Mouse (Mus musculus) MEL (cell line): Measurements from ENCODE around the gene Tkt. TPM values are rescaled to one million over a fixed set of nuclear protein-coding genes. Genes with fewer than 3 reads are reported as not detected.

ENCODE experiments used
- DNase-seq: peaks from one replicate; pipeline ENCODE4 v3.0.0; 2011; ENCODE audit warnings: low read depth, low spot score
- H3K27ac ChIP-seq: 2 replicates; pipeline ENCODE4 v1.5.1; 2012; ENCODE audit warnings: low read depth, mild to moderate bottlenecking, control low read depth, low read length, moderate library complexity; ENCODE audit not compliant: control insufficient read depth
- H3K27me3 ChIP-seq, 2 experiments: fragments of 150-350 bp in 1 of 2; sonication (generic) in 1 of 2; 2 replicates each; pipeline ENCODE4 v1.6.1; 2012; ENCODE audit warnings: low read length in 2 of 2, mild to moderate bottlenecking in 2 of 2, improper control_type of control experiment in 1 of 2, moderate library complexity in 1 of 2; ENCODE audit not compliant: insufficient read depth in 2 of 2, control insufficient read depth in 1 of 2
- H3K36me3 ChIP-seq, 2 experiments: 2 replicates each; pipeline ENCODE4 v1.6.1; 2012 to 2014; ENCODE audit warnings: low read length in 2 of 2, improper control_type of control experiment in 1 of 2, inconsistent platforms in 1 of 2, mild to moderate bottlenecking in 1 of 2; ENCODE audit not compliant: insufficient read depth in 2 of 2, control insufficient read depth in 1 of 2
- H3K4me1 ChIP-seq, 2 experiments: fragments of 150-350 bp in 1 of 2; sonication (generic) in 1 of 2; 2 replicates each; pipeline ENCODE4 v1.6.1; 2012; ENCODE audit warnings: low read length in 2 of 2, improper control_type of control experiment in 1 of 2, mild to moderate bottlenecking in 1 of 2; ENCODE audit not compliant: insufficient read depth in 2 of 2, control insufficient read depth in 1 of 2
- H3K4me3 ChIP-seq, 2 experiments: fragments of 150-350 bp in 1 of 2; sonication (generic) in 1 of 2; 2 replicates each; pipeline ENCODE4 v1.5.1; 2012; ENCODE audit warnings: low read depth in 2 of 2, low read length in 2 of 2, mild to moderate bottlenecking in 2 of 2, moderate library complexity in 2 of 2, control low read depth in 1 of 2, improper control_type of control experiment in 1 of 2; ENCODE audit not compliant: control insufficient read depth in 1 of 2, insufficient read depth in 1 of 2
- H3K79me2 ChIP-seq: 2 replicates; pipeline ENCODE4 v1.6.1; 2012; ENCODE audit warnings: mild to moderate bottlenecking, low read length, moderate library complexity; ENCODE audit not compliant: control insufficient read depth, poor library complexity, insufficient read depth
- H3K9ac ChIP-seq: 2 replicates; pipeline ENCODE4 v1.6.1; 2012; ENCODE audit warnings: low read depth, mild to moderate bottlenecking, control low read depth, low read length, moderate library complexity; ENCODE audit not compliant: control insufficient read depth, poor library complexity, severe bottlenecking
- H3K9me3 ChIP-seq: fragments of 150-350 bp; sonication (generic); replicated peaks from 2 replicates; pipeline ENCODE4 v1.6.1; 2012; ENCODE audit warnings: mild to moderate bottlenecking, low read length, improper control_type of control experiment, moderate library complexity; ENCODE audit not compliant: insufficient read depth
- BHLHE40 ChIP-seq: IDR thresholded peaks from 2 replicates; pipeline ENCODE4 v1.6.1; 2012; ENCODE audit warnings: low read depth, mild to moderate bottlenecking, inconsistent platforms, low read length, improper control_type of control experiment, borderline replicate concordance
- CHD1 ChIP-seq: IDR thresholded peaks from 2 replicates; pipeline ENCODE4 v1.6.1; 2012; ENCODE audit warnings: low read depth, mild to moderate bottlenecking, inconsistent platforms, low read length, improper control_type of control experiment
- CHD2 ChIP-seq: IDR thresholded peaks from 2 replicates; pipeline ENCODE4 v1.6.1; 2011; ENCODE audit warnings: low read length, improper control_type of control experiment
- CTCF ChIP-seq, 3 experiments: IDR thresholded peaks in 2 of 3; conservative IDR thresholded peaks in 1 of 3; 2 replicates each; pipeline ENCODE4 v1.5.1; 2011 to 2012; ENCODE audit warnings: low read length in 3 of 3, low read depth in 2 of 3, mild to moderate bottlenecking in 2 of 3, improper control_type of control experiment in 1 of 3, inconsistent platforms in 1 of 3, mixed read lengths in 1 of 3, moderate library complexity in 1 of 3; ENCODE audit not compliant: control insufficient read depth in 1 of 3, insufficient read depth in 1 of 3, poor library complexity in 1 of 3, severe bottlenecking in 1 of 3
- ELF1 ChIP-seq: IDR thresholded peaks from 2 replicates; pipeline ENCODE4 v1.6.1; 2014; ENCODE audit warnings: low read depth, mild to moderate bottlenecking, inconsistent platforms, low read length, improper control_type of control experiment, moderate library complexity
- EP300 ChIP-seq, 2 experiments: IDR thresholded peaks; 2 replicates each; pipeline ENCODE4 v1.6.1; 2011; ENCODE audit warnings: improper control_type of control experiment in 2 of 2, low read length in 2 of 2, low read depth in 1 of 2, mild to moderate bottlenecking in 1 of 2
- GABPA ChIP-seq: IDR thresholded peaks from 2 replicates; pipeline ENCODE4 v1.6.1; 2012; ENCODE audit warnings: low read depth, mild to moderate bottlenecking, inconsistent platforms, low read length, improper control_type of control experiment, moderate library complexity
- JUND ChIP-seq: IDR thresholded peaks from 2 replicates; pipeline ENCODE4 v1.6.1; 2011; ENCODE audit warnings: low read depth, mild to moderate bottlenecking, improper control_type of control experiment, low read length
- MAFK ChIP-seq: IDR thresholded peaks from 2 replicates; pipeline ENCODE4 v1.6.1; 2011; ENCODE audit warnings: low read depth, mild to moderate bottlenecking, low read length, improper control_type of control experiment, borderline replicate concordance
- MEF2A ChIP-seq: IDR thresholded peaks from 2 replicates; pipeline ENCODE4 v1.6.1; 2014; ENCODE audit warnings: low read depth, mild to moderate bottlenecking, inconsistent platforms, low read length, improper control_type of control experiment; ENCODE audit not compliant: poor library complexity, insufficient replicate concordance, severe bottlenecking; ENCODE audit errors: extremely low read depth
- MXI1 ChIP-seq: IDR thresholded peaks from 2 replicates; pipeline ENCODE4 v1.6.1; 2011; ENCODE audit warnings: mild to moderate bottlenecking, low read depth, low read length, improper control_type of control experiment
- MYC ChIP-seq: IDR thresholded peaks from 2 replicates; pipeline ENCODE4 v1.6.1; 2011; ENCODE audit warnings: low read depth, mild to moderate bottlenecking, low read length, improper control_type of control experiment, moderate library complexity
- NRF1 ChIP-seq: IDR thresholded peaks from 2 replicates; pipeline ENCODE4 v1.6.1; 2014; ENCODE audit warnings: low read depth, mild to moderate bottlenecking, inconsistent platforms, low read length, improper control_type of control experiment, moderate library complexity; ENCODE audit not compliant: poor library complexity, insufficient read depth, severe bottlenecking
- POLR2AphosphoS2 ChIP-seq: IDR thresholded peaks from 2 replicates; pipeline ENCODE4 v1.6.1; 2011; ENCODE audit warnings: low read length, improper control_type of control experiment
- RCOR1 ChIP-seq: IDR thresholded peaks from 2 replicates; pipeline ENCODE4 v1.6.1; 2012; ENCODE audit warnings: low read depth, mild to moderate bottlenecking, inconsistent platforms, low read length, improper control_type of control experiment
- SIN3A ChIP-seq: IDR thresholded peaks from 2 replicates; pipeline ENCODE4 v1.6.1; 2012; ENCODE audit warnings: low read length, improper control_type of control experiment, inconsistent platforms
- TCF12 ChIP-seq: IDR thresholded peaks from 2 replicates; pipeline ENCODE4 v1.6.1; 2014; ENCODE audit warnings: low read depth, mild to moderate bottlenecking, inconsistent platforms, low read length, improper control_type of control experiment, moderate library complexity
- USF2 ChIP-seq, 2 experiments: IDR thresholded peaks; 2 replicates each; pipeline ENCODE4 v1.6.1; 2011 to 2012; ENCODE audit warnings: improper control_type of control experiment in 2 of 2, low read length in 2 of 2, borderline replicate concordance in 1 of 2, inconsistent platforms in 1 of 2, low read depth in 1 of 2, mild to moderate bottlenecking in 1 of 2; ENCODE audit not compliant: insufficient read depth in 1 of 2
- ZC3H11A ChIP-seq: IDR thresholded peaks from 2 replicates; pipeline ENCODE4 v1.6.1; 2012; ENCODE audit warnings: low read depth, mild to moderate bottlenecking, inconsistent platforms, low read length, improper control_type of control experiment
- ZKSCAN1 ChIP-seq: IDR thresholded peaks from 2 replicates; pipeline ENCODE4 v1.6.1; 2012; ENCODE audit warnings: low read depth, mild to moderate bottlenecking, inconsistent platforms, low read length, improper control_type of control experiment, moderate library complexity
- ZMIZ1 ChIP-seq: IDR thresholded peaks from 2 replicates; pipeline ENCODE4 v1.6.1; 2012; ENCODE audit warnings: low read depth, mild to moderate bottlenecking, inconsistent platforms, low read length, improper control_type of control experiment, moderate library complexity
- polyA plus RNA-seq, 2 experiments: library from polyadenylated mRNA; stranded (reverse) in 1 of 2; unstranded in 1 of 2; fragments of >175 nt in 1 of 2; fragments of >200 nt in 1 of 2; gene quantifications; 2 replicates each; pipeline versions ENCODE4 v1.2.1 to v1.2.4; 2012; ENCODE audit warnings: low replicate concordance in 2 of 2, low read depth in 1 of 2; ENCODE audit not compliant: insufficient read length in 2 of 2, insufficient read depth in 1 of 2, missing spikeins in 1 of 2
- total RNA-seq: library from RNA; depleted of rRNA; stranded (reverse); fragments of 300-350 nt; gene quantifications from 2 replicates; pipeline ENCODE4 v1.2.3, GENCODE M21; 2012

Gene Tkt
- total and polyA plus RNA-seq, 3 experiments = 115 to 1,273 (median 640) TPM

- no peak overlapping the region for H3K9ac ChIP-seq
- H3K9me3 ChIP-seq = no peaks in the 10 kb centered on the region
- H3K27ac ChIP-seq = no peak overlapping the region
- peaks cover 0 to 13% of the 10 kb centered on the region in 2 experiments; a peak in 2 of 4 replicates for H3K36me3 ChIP-seq
- TF ChIP-seq CTCF (IDR thresholded peaks at IDR 0.05 in 2 of 3, conservative IDR thresholded peaks at IDR 0.05 in 1 of 3; ENCODE audit: control insufficient read depth in 1 of 3, insufficient read depth in 1 of 3, low read depth in 2 of 3, low read length in 3 of 3, poor library complexity in 1 of 3, severe bottlenecking in 1 of 3) (peak in 1 of 3 experiments; percentile 5; a peak in 1 of 6 replicates), GABPA (no peak)
- no peaks in the 10 kb centered on the region for H3K79me2 ChIP-seq
- H3K4me3 ChIP-seq = no peak overlapping the region
- H3K4me1 ChIP-seq = peaks cover 9 to 25% of the 10 kb centered on the region in 2 experiments; a peak in 3 of 4 replicates
- no peak for DNase-seq
- H3K27me3 ChIP-seq = no peaks in the 10 kb centered on the region
Measured at GRCm38 (mm10) chr14:30584077-30584476, 35.9 kb downstream of the Tkt start.

- Histone ChIP-seq H3K27ac (no peak overlapping the region), H3K4me3 (no peak overlapping the region), H3K9ac (no peak overlapping the region), H3K4me1 (peaks cover 4 to 22% of the 10 kb centered on the region in 2 experiments; a peak in 3 of 4 replicates), H3K9me3 (no peaks in the 10 kb centered on the region), H3K27me3 (no peaks in the 10 kb centered on the region), H3K79me2 (no peaks in the 10 kb centered on the region), H3K36me3 (peaks cover 0 to 11% of the 10 kb centered on the region in 2 experiments; a peak in 2 of 4 replicates)
- DNase-seq = no peak
- TF ChIP-seq CHD1 = no peak
- no peak for TF ChIP-seq POLR2AphosphoS2
- no peak for TF ChIP-seq USF2 (IDR thresholded peaks at IDR 0.05; ENCODE audit: borderline replicate concordance in 1 of 2, insufficient read depth in 1 of 2, low read depth in 1 of 2, low read length in 2 of 2)
- no peak for TF ChIP-seq MYC
- no peak for TF ChIP-seq EP300 (IDR thresholded peaks at IDR 0.05; ENCODE audit: low read depth in 1 of 2, low read length in 2 of 2)
- no peak for TF ChIP-seq TCF12
- TF ChIP-seq CTCF (IDR thresholded peaks at IDR 0.05 in 2 of 3, conservative IDR thresholded peaks at IDR 0.05 in 1 of 3; ENCODE audit: control insufficient read depth in 1 of 3, insufficient read depth in 1 of 3, low read depth in 2 of 3, low read length in 3 of 3, poor library complexity in 1 of 3, severe bottlenecking in 1 of 3) = no peak; a peak in 1 of 6 replicates
- no peak for TF ChIP-seq MXI1
- TF ChIP-seq NRF1 = no peak
- no peak for TF ChIP-seq BHLHE40
- no peak for TF ChIP-seq CHD2
- no peak for TF ChIP-seq ELF1
- TF ChIP-seq SIN3A = no peak
- TF ChIP-seq ZC3H11A = no peak
- no peak for TF ChIP-seq MAFK
- no peak for TF ChIP-seq ZMIZ1
- no peak for TF ChIP-seq JUND
- no peak for TF ChIP-seq ZKSCAN1
- TF ChIP-seq MEF2A = no peak
- no peak for TF ChIP-seq RCOR1
Measured at GRCm38 (mm10) chr14:30584497-30585251, 36.5 kb downstream of the Tkt start.
